Mouse (Mus musculus) adrenal gland, adult 8-10 months (tissue): Measurements from ENCODE around the gene Jam2. TPM values are rescaled to one million over a fixed set of nuclear protein-coding genes. Genes with fewer than 3 reads are reported as not detected.
A peak's percentile ranks its signal among the peaks of the same experiment; 100 is the strongest.

ENCODE experiments used
- DNase-seq: peaks from one replicate; pipeline ENCODE4 v3.0.0; 2022
- total RNA-seq, 4 experiments: library from RNA; stranded (reverse); gene quantifications; 2 replicates each; pipeline ENCODE4 v1.2.4; 2022

Jam2 gene
- total RNA-seq = 10 to 100 TPM in 3 of 4 experiments, 1 to 10 TPM in 1; 10.0 to 22.1 (median 17.4) TPM

DNA sequence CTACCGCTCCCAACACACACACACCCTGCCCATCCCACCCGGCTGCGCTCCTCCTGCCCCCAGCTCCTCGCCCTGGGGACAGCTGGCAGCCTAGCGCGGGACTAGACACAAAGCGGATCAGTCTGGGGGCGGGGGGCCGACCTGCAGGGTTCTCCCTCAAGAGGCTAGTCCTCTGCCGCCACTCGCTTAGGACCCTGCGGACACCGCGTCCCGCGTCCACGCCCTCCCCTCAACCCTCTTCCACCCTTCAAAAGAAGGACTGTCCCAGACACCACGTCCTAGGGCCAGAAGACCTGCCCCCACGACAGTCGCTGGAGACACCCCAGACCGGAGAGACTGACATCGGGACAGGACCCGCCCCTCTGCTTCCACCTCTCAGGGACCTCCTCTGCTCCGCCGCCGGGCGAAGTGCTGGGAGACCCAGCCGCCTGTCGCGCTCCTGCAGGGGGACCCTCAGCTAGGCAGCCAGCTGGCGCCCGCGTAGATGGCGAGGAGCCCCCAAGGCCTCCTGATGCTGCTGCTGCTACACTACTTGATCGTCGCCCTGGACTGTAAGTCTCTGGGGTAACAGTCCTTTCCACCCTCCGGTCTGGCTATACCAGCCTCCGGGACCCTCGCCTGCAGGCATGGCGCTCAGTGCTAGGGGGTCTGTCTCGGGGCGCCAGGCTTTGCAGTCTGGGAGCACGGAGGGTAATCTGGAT lies at the start of gene Jam2:
TSS of gene Jam2 (plus strand) at position 121 of the 701 bp plus-strand sequence.
- peak; percentile 47 for DNase-seq

DNA sequence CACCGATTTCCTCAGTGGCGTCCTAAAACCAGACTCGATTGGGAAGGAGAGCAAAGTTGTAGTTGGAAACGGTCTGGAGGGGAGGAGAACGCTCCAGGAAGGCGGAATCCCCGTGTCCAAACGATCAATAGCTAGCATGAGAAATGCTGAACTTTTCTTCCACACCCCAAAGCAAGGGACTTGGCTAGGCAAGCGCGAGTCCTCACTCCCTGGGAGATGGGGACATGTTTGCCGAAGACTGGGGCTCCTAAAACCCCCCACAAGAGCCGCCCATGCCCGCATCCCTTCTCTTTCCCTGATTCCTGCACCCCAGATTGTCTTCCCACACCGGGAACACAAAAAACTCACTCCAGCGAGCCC lies 39.1 kb upstream of the Jam2 start:
- no peak for DNase-seq

- peak; percentile 92 for DNase-seq
Measured at GRCm38 (mm10) chr16:84735166-84736105, 38.5 kb upstream of the Jam2 start, which contains the start of gene Mrpl39. Mrpl39 (minus strand) TSS chr16:84735742.

DNA sequence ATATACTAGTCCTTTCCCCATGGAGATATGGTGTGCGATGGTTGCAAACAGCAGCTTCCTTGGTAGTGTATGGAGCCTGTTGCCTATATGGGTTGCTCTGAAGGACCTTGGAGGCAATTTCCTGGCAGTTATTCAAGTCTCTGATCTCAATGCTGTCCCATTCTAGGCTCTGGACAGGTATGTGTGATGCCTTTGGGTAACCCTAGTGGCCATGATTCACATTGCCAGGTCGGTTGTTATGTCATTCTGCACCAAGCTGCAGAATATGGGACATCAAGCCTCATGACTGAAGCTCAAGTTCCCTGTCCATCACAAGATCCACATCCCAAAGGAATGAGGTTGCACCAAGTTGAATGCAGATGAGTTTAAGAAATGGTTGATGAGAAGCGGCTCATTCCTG lies 36.6 kb upstream of the Jam2 start:
- DNase-seq = no peak

- DNase-seq = no peak
Measured at GRCm38 (mm10) chr16:84744703-84745490, 29.0 kb upstream of the Jam2 start.

GRCm38 (mm10) chr16:84745721-84746306 lies 28.1 kb upstream of the Jam2 start:
- peak; percentile 19 for DNase-seq

DNA sequence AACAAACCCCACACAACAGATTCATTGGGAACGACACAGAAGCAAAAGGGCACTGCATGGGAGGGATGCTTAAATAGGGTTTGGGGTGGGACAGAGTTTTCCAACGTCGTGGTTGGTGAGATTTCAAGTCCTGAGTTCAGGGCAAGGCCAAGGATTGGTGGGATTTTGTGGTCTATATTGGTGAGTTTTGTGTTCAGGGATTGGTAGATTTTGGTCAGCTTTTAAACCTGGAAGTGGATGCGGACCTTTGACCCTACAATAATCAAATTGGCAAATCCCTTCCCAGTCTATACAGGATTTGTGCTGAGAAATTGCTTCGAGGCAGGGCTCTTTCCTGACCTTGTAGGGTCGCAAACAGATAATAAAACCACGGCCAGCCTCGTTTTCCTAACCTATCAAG lies 6.0 kb upstream of the Jam2 start:
- DNase-seq = no peak

- DNase-seq = no peak
Measured at GRCm38 (mm10) chr16:84769182-84769581, 4.7 kb upstream of the Jam2 start.

GRCm38 (mm10) chr16:84769619-84770464 lies 4.1 kb upstream of the Jam2 start:
- no peak for DNase-seq

GRCm38 (mm10) chr16:84770891-84771290 lies 3.0 kb upstream of the Jam2 start:
- DNase-seq = no peak

GRCm38 (mm10) chr16:84771461-84771860 lies 2.5 kb upstream of the Jam2 start:
- DNase-seq = no peak

DNA sequence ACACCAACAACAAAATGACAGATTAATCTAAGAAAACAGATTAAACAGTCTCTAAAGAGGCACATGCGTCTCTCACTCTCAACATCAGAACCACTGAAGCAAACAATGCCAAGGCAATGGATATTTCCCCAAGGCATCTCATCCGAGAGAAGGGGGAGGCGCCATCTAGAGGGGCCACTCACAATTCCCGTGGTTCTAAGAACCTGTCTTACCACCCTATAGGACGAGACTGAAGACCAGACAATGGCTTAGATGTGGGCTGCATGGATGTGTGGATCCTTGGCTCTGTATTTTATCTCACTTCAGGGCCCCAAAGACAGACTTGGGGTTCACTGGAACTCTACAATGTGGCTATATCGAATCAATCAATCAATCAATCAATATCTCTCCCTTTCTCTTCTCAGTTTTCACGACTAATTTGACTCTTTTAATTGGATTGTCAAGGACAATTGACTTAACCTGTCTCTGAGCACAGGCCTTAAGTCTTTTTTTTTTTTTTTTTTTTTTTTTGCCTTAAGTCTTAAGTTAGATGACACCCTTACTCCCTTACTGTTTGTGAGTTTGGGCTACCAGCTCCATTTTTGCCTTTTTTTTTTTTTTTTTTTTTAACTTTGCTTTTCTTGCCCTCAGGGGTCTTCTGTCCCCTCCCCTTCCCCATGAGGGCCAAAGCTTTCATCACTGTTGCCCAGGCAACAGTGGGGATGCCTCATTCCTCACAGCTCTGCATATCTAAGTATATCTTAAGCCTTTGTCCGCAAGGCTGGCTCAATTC lies 1.2 kb upstream of the Jam2 start:
- no peak for DNase-seq

GRCm38 (mm10) chr16:84773268-84773861 lies 558 bp upstream of the Jam2 start:
- no peak for DNase-seq

DNA sequence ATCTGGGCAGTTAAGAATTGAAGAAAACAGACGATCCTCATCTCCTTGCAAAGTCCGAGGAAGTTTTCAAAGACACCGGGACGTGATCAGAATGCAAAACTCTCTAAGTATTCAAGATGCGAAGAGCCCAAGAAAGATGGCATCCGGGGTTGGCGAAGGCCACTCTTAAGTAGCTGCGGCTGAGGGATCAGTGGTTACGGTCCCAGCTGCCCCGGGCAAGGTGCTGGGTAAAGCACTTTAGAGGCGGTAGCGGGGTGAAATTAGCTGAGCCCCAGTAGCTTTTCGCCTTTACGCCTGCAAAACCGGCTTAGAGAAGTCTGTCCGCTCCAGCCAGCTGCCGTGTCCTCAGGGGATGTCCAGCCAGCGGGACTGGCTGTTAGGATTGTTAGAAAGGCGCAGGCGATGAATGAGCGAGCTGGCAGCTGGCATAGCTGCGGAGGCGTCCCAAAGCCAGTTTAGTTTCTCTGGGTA lies 873 bp downstream of the Jam2 start:
- no peak for DNase-seq

DNA sequence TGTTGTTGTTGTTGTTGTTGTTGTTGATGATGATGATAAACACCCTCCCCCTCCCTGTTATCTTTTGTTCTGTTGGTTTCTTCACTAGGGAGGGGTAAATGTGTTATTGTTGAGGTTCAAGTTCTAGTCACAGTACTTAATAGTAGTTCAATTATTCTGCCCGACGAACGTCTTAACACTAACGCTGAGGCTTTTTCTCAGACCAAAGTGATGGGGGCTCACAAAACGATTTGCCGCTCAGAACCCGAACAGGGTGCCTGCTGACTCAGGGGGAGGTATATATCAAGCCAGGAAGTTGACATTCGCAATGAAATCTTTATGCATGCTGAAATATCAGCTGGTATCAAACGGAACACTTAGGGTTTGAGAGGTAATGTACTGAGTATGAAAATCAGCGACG lies 1.4 kb downstream of the Jam2 start:
- no peak for DNase-seq

- no peak for DNase-seq
Measured at GRCm38 (mm10) chr16:84776089-84776784, 2.3 kb downstream of the Jam2 start.

- DNase-seq = no peak
Measured at GRCm38 (mm10) chr16:84778431-84778830, 4.5 kb downstream of the Jam2 start.

DNA sequence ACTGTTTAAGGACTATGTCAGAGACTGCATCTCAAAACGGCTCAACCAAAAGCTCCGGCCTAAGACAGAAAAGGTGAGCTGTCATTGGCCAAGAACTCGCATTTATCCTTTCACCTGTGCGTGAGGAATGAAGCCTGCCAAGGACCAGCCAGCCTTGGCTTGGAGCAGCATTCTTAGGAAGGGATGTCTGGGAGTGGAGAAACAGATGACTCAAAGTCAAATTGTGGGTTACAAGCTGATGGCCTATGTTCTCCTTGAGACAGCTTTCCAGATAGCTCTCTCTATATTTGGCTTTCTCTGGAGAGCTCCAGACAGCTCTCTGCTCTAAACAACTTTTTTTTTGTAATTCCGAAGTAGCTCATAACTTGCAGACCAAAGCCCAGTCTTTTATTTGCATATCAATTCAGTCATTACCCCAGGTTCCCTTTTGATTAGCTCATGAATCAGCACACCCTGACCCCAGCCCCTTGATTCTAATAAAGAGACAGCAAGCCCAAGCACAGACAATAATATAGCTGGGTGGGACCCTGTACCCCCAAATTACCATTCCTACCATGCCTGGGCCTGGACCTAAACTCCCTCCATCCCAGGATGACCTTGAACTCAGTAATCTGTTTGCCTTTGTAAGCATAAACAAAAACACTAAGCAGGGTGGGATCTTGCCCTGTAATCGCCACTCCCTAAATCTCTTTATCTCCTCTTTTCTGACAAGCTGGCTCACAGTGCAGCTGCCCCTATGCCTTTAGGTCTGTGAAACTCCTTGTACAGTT lies 5.1 kb downstream of the Jam2 start:
- DNase-seq = no peak

GRCm38 (mm10) chr16:84779718-84780117 lies 5.8 kb downstream of the Jam2 start:
- DNase-seq = no peak
